Mouse (Mus musculus) forebrain, postnatal 0 days (tissue): Measurements from ENCODE around the gene Vstm2a. TPM values are rescaled to one million over a fixed set of nuclear protein-coding genes. Genes with fewer than 3 reads are reported as not detected.
A peak's percentile ranks its signal among the peaks of the same experiment; 100 is the strongest.

Experiments used
- ATAC-seq: fragments of 200-750 bp; cut with Nextera tagmentation; 2 replicates; pipeline ENCODE4 v1.8.0; 2017; ENCODE audit warnings: mild to moderate bottlenecking, moderate library complexity
- DNase-seq: peaks from one replicate; pipeline ENCODE4 v3.0.0-alpha.2; 2015
- H3K27ac ChIP-seq: fragments of 300-500 bp; sonication (generic); 2 replicates; pipeline ENCODE4 v1.5.1; 2014; ENCODE audit warnings: low read depth, mild to moderate bottlenecking, antibody characterized with exemption, low read length, moderate library complexity, mixed read lengths
- H3K27me3 ChIP-seq: fragments of 300-500 bp; sonication (generic); 2 replicates; pipeline ENCODE4 v1.6.1; 2014; ENCODE audit warnings: mild to moderate bottlenecking, low read length, mixed read lengths; ENCODE audit not compliant: insufficient read depth
- H3K36me3 ChIP-seq: fragments of 300-500 bp; sonication (generic); 2 replicates; pipeline ENCODE4 v1.6.1; 2014; ENCODE audit warnings: mild to moderate bottlenecking, moderate library complexity; ENCODE audit not compliant: insufficient read depth
- H3K4me1 ChIP-seq: fragments of 300-500 bp; sonication (generic); 2 replicates; pipeline ENCODE4 v1.6.1; 2014; ENCODE audit warnings: antibody characterized with exemption; ENCODE audit not compliant: insufficient read depth
- H3K4me2 ChIP-seq: fragments of 300-500 bp; sonication (generic); 2 replicates; pipeline ENCODE4 v1.6.1; 2014; ENCODE audit warnings: low read depth, mild to moderate bottlenecking, moderate library complexity
- H3K4me3 ChIP-seq: fragments of 300-500 bp; sonication (generic); 2 replicates; pipeline ENCODE4 v1.5.1; 2014; ENCODE audit warnings: low read depth, low read length, mixed read lengths
- H3K9ac ChIP-seq: fragments of 300-500 bp; sonication (generic); 2 replicates; pipeline ENCODE4 v1.6.1; 2014; ENCODE audit warnings: mild to moderate bottlenecking
- H3K9me3 ChIP-seq: fragments of 300-500 bp; sonication (generic); 2 replicates; pipeline ENCODE4 v1.6.1; 2016; ENCODE audit warnings: low read length
- CTCF ChIP-seq: sonication (generic); IDR thresholded peaks from 2 replicates; pipeline ENCODE4 v1.5.1; 2016; ENCODE audit warnings: antibody characterized with exemption, control low read depth, low read depth
- WGBS: fragments of 180-500 bp; shearing (Covaris S2); extraction: QIAGEN DNeasy Blood & Tissue Kit; methylation state at CpG from one replicate; pipeline ENCODE4 v1.1.7; 2014; 5-methylcytosine and 5-hydroxymethylcytosine counted together
- polyA plus RNA-seq: library from polyadenylated mRNA; unstranded; fragments of >200 nt; fragmentation: Nextera tagmentation; extraction: Ambion mirVana; gene quantifications from 2 replicates; pipeline ENCODE4 v1.2.1, GENCODE M21; 2015
- total RNA-seq: library from RNA; depleted of rRNA; stranded (reverse); fragments of >200 nt; gene quantifications from 2 replicates; pipeline ENCODE4 v1.2.3, GENCODE M21; 2014; rRNA removed

Gene Vstm2a
- total RNA-seq (153 and 160 TPM in 2 replicates), polyA plus RNA-seq (91.0 and 110 TPM in 2 replicates)

GRCm38 (mm10) chr11:16257473-16257921 lies at the start of gene Vstm2a:
Vstm2a (plus strand) TSS chr11:16257724.
- peak within 1 kb of the TSS; percentile 63 for H3K4me3 ChIP-seq
- peak; percentile 77 for DNase-seq
- H3K27me3 ChIP-seq: no peaks in the 10 kb centered on the region
- H3K4me2 ChIP-seq: peak within 1 kb of the TSS; percentile 85
- H3K4me1 ChIP-seq: no peaks in the 10 kb centered on the region
- H3K9me3 ChIP-seq: no peaks in the 10 kb centered on the region
- under 1% methylated on average over 44 of the region's 44 CpGs for WGBS
- peak; percentile 21; the same call in 1 of the 2 replicates for TF ChIP-seq CTCF
- peak within 1 kb of the TSS; percentile 88 for H3K27ac ChIP-seq
- peak within 1 kb of the TSS; percentile 75 for H3K9ac ChIP-seq
- peak; percentile 80 for ATAC-seq
- no peaks in the 10 kb centered on the region for H3K36me3 ChIP-seq

GRCm38 (mm10) chr11:16257011-16257410 lies 513 bp upstream of the Vstm2a start:
- Histone ChIP-seq H3K4me3 (peak overlapping the region; percentile 63), H3K27ac (peak overlapping the region; percentile 88), H3K27me3 (no peaks in the 10 kb centered on the region), H3K9ac (peak overlapping the region; percentile 75), H3K36me3 (no peaks in the 10 kb centered on the region), H3K4me1 (no peaks in the 10 kb centered on the region), H3K4me2 (peak overlapping the region; percentile 85), H3K9me3 (no peaks in the 10 kb centered on the region)
- TF ChIP-seq CTCF: no peak
- DNase-seq (no peak), ATAC-seq (peak; percentile 34)
- WGBS: 11% methylated on average over 7 of the region's 7 CpGs

GRCm38 (mm10) chr11:16258300-16258699 lies 776 bp downstream of the Vstm2a start:
- peak overlapping the region; percentile 75 for H3K9ac ChIP-seq
- H3K4me3 ChIP-seq: peak overlapping the region; percentile 63
- 13% methylated on average over 1 of the region's 1 CpGs for WGBS
- no peaks in the 10 kb centered on the region for H3K36me3 ChIP-seq
- TF ChIP-seq CTCF: no peak
- peak overlapping the region; percentile 88 for H3K27ac ChIP-seq
- H3K4me2 ChIP-seq: peak overlapping the region; percentile 85
- no peaks in the 10 kb centered on the region for H3K27me3 ChIP-seq
- ATAC-seq (peak; percentile 18), DNase-seq (peak; percentile 55)
- no peaks in the 10 kb centered on the region for H3K4me1 ChIP-seq
- no peaks in the 10 kb centered on the region for H3K9me3 ChIP-seq

GRCm38 (mm10) chr11:16259876-16260275 lies 2.4 kb downstream of the Vstm2a start:
- no peaks in the 10 kb centered on the region for H3K27me3 ChIP-seq
- peak overlapping the region; percentile 75 for H3K9ac ChIP-seq
- DNase-seq: peak; percentile 36
- no peaks in the 10 kb centered on the region for H3K36me3 ChIP-seq
- ATAC-seq: no peak
- H3K9me3 ChIP-seq: no peaks in the 10 kb centered on the region
- 30% methylated on average over 9 of the region's 9 CpGs for WGBS
- TF ChIP-seq CTCF: no peak
- peak overlapping the region; percentile 85 for H3K4me2 ChIP-seq
- no peaks in the 10 kb centered on the region for H3K4me1 ChIP-seq
- H3K4me3 ChIP-seq: peak overlapping the region; percentile 63
- H3K27ac ChIP-seq: peak overlapping the region; percentile 85

- WGBS: under 1% methylated on average over 40 of the region's 40 CpGs
- H3K36me3 ChIP-seq: no peaks in the 10 kb centered on the region
- TF ChIP-seq CTCF: peak; percentile 88
- peak overlapping the region; percentile 85 for H3K4me2 ChIP-seq
- H3K27ac ChIP-seq: peak overlapping the region; percentile 85
- peak overlapping the region; percentile 75 for H3K9ac ChIP-seq
- peak overlapping the region; percentile 63 for H3K4me3 ChIP-seq
- no peaks in the 10 kb centered on the region for H3K9me3 ChIP-seq
- peak; percentile 91 for DNase-seq
- H3K4me1 ChIP-seq: no peaks in the 10 kb centered on the region
- no peaks in the 10 kb centered on the region for H3K27me3 ChIP-seq
- peak; percentile 80 for ATAC-seq
These were observed 3.4 kb downstream of the Vstm2a start for GRCm38 (mm10) chr11:16260764-16261578.

- no peak for ATAC-seq
- DNase-seq: no peak
- H3K36me3 ChIP-seq: 0 out of 2 replicates have a peak, but pooled peaks cover 3% of the 10 kb centered on the region
- H3K27me3 ChIP-seq: no peaks in the 10 kb centered on the region
- no peak overlapping the region for H3K27ac ChIP-seq
- H3K4me3 ChIP-seq: no peak overlapping the region
- H3K9me3 ChIP-seq: no peaks in the 10 kb centered on the region
- no peaks in the 10 kb centered on the region for H3K4me1 ChIP-seq
- H3K4me2 ChIP-seq: no peak overlapping the region
- TF ChIP-seq CTCF: no peak
- 83% methylated on average over 1 of the region's 1 CpGs for WGBS
- no peak overlapping the region for H3K9ac ChIP-seq
These were observed 10.9 kb downstream of the Vstm2a start for GRCm38 (mm10) chr11:16268396-16268795.

DNA sequence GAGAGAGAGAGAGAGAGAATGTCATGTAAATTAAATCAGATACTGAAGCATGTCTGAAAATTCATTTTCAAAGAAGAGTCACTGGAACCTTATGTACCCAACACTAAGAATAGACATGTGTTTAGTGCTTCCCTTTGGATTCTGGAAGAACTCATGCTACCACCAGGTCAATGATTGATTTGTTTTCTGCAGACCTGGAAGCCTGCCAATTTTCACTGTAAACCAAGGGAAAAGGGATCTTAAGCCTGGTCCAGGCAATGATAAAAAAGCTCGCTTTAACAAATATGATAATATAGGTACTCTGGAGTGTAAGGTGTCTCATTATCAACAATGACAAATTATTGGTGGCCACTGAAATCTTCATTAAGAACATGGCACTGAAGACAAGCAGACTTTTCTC lies 32.9 kb downstream of the Vstm2a start:
- TF ChIP-seq CTCF: no peak
- no peak overlapping the region for H3K27ac ChIP-seq
- no peak overlapping the region for H3K9ac ChIP-seq
- WGBS: 71% methylated on average over 1 of the region's 1 CpGs
- H3K4me1 ChIP-seq: no peaks in the 10 kb centered on the region
- H3K4me2 ChIP-seq: no peak overlapping the region
- H3K9me3 ChIP-seq: no peaks in the 10 kb centered on the region
- no peak overlapping the region for H3K4me3 ChIP-seq
- ATAC-seq (no peak), DNase-seq (no peak)
- H3K27me3 ChIP-seq: no peaks in the 10 kb centered on the region
- no peaks in the 10 kb centered on the region for H3K36me3 ChIP-seq
